Mouse (Mus musculus) embryonic fibroblast, embryonic 13.5 days (primary cell): ENCODE results near the gene Hnrnpul2. TPM values are rescaled to one million over a fixed set of nuclear protein-coding genes. Genes with fewer than 3 reads are reported as not detected.

Source experiments
- H3K27ac ChIP-seq: 2 replicates; pipeline ENCODE4 v1.5.1; 2012; ENCODE audit warnings: low read length, control low read depth, inconsistent platforms; ENCODE audit not compliant: insufficient read depth
- H3K4me1 ChIP-seq: 2 replicates; pipeline ENCODE4 v1.6.1; 2011; ENCODE audit warnings: low read length; ENCODE audit not compliant: control insufficient read depth, insufficient read depth
- H3K4me3 ChIP-seq: 2 replicates; pipeline ENCODE4 v1.5.1; 2011; ENCODE audit warnings: mild to moderate bottlenecking, control low read depth, low read length; ENCODE audit not compliant: insufficient read depth
- CTCF ChIP-seq: IDR thresholded peaks from 2 replicates; pipeline ENCODE4 v1.5.1; 2011; ENCODE audit warnings: mild to moderate bottlenecking, control low read depth, low read length, moderate library complexity, borderline replicate concordance; ENCODE audit not compliant: insufficient read depth
- POLR2A ChIP-seq: IDR thresholded peaks from 2 replicates; pipeline ENCODE4 v1.6.1; 2011; ENCODE audit warnings: low read depth, mild to moderate bottlenecking, control low read depth, low read length, moderate library complexity
- polyA plus RNA-seq: library from polyadenylated mRNA; stranded (reverse); fragments of >200 nt; gene quantifications from 2 replicates; pipeline ENCODE4 v1.2.4, GENCODE M21; 2011; ENCODE audit warnings: low read depth; ENCODE audit not compliant: missing spikeins, insufficient read length

Gene Hnrnpul2
- polyA plus RNA-seq, 1 experiment = 98.7 TPM

DNA sequence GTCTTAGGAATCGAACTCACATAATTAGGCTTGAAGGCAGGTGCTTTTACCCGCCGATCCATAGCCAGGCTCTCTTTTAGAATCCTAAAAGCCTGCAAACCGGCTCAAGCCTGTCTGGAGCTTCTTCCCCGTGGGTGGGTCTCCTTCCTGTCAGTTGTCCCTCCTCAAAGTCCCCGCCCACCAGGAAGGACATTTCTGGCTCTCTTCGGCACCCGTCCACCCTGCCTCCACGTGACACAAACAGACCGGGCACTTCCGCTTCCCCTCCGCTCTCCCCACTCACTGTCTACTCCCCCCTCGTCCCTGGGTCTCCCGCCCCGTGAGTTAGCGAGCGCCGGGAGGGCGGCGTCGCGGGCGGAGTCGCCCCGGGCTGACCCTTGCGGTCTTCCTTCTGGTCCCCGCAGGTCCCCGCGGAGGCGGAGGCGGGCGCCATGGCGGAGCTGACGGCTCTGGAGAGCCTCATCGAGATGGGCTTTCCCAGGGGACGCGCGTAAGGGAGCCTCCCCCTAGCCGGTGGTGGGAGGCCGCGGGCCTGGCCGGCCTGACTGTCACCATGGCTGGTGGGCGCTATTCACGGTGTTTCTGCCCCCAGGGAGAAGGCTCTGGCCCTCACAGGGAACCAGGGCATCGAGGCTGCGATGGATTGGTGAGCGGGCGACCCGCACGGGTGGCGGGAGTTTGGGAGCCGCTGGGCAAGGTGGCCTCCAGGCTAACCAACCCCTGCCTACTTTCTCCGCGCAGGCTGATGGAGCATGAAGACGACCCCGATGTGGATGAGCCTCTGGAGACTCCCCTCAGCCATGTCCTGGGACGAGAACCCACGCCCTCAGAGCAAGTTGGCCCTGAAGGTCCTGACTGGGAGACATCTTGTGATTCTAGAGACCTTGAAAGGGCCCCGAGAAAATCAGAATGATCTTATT lies 51.7 kb downstream of the Hnrnpul2 start, which contains the start of gene Ubxn1:
TSS of gene Ubxn1 (plus strand) at position 230 of the 920 bp plus-strand sequence.
- TF ChIP-seq POLR2A = peak; percentile 62
- TF ChIP-seq CTCF = no peak
- Histone ChIP-seq H3K4me1 (no peaks in the 10 kb centered on the region), H3K4me3 (peak within 1 kb of the TSS; percentile 83), H3K27ac (peak within 1 kb of the TSS; percentile 69)

DNA sequence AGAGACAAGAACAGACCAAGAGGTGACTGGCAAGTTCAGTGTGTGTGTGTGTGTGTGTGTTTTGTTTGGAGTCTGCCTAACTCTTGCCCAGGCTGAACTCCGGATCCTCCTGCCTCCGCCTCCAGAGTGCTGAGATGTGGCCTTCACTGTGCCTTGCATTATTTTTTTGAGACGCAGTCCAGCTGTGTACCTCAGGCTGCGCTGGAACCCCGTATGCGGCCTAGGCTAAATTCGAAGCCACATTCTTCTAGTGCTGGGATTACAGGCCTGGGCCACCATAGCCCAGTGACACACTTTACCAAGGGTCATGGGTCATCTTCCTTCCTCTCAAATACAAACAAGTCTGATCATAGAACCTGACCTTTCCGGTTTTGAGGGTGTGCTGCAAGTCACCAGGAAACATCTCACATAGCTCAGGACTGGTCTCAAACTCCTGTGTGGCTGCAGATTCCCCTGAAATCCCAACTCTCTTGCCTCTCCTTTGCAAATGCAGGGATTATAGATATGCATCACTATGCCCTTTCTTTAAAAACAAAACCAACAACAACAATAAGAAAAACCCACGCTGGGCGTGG lies 52.5 kb downstream of the Hnrnpul2 start:
- TF ChIP-seq CTCF = no peak
- no peak for TF ChIP-seq POLR2A
- Histone ChIP-seq H3K4me1 (no peaks in the 10 kb centered on the region), H3K27ac (peak overlapping the region; percentile 69), H3K4me3 (peak overlapping the region; percentile 83)

DNA sequence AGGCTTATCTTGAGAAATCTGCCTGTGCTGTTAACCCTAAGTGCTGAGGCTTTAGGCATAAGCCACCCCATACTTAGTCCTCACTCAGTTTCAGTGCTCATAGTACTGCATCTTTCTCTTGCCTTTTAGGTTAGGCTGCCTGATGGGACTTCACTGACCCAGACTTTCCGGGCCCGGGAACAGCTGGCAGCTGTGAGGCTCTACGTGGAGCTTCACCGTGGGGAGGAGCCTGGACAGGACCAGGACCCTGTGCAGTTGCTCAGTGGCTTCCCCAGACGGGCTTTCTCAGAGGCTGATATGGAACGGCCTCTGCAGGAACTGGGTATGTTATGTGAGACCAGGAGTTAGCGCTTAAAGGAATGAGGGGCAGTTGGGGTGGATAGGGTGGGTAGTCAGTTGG lies 55.2 kb downstream of the Hnrnpul2 start:
- Histone ChIP-seq H3K27ac (no peak overlapping the region), H3K4me3 (no peak overlapping the region), H3K4me1 (no peaks in the 10 kb centered on the region)
- TF ChIP-seq CTCF (no peak), POLR2A (no peak)

DNA sequence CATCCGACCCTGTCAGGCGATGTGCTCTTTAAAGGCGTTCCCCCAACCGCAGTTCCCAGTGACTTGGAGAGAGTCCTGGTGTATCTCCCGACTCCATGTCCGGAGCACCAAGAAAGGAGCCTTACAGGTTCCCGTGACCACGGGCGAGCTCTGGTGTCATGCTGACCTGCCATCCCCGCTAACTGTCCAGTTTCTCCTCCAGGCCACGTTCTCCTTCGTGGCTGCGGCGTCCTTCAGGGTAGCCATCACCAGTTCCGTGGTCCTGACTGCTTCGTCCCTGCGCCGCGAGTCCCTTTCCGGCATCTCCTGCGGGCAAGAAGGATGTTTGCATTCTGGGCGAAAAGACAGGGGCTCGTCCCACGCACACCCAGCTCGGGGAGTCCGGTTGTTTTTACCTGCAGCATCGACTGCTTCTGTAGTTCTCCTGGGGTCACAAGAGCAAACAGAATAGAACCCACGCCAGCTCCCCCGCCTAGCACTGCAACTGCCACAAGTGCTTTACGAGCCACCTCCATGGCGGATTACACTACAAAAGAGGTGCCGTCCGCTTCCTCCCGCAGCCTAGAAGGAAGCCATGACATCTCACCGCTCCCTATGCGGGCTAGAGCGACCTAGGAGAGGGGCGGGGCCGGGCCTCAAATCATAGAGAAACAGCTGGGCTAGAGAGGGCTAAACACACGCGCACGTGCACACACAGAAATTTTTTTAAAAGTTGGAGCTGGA lies 60.7 kb downstream of the Hnrnpul2 start, which contains the start of gene Uqcc3:
TSS of gene Uqcc3 (minus strand) at position 613 of the 723 bp plus-strand sequence.
- H3K4me3 ChIP-seq = peak within 1 kb of the TSS; percentile 70
- TF ChIP-seq POLR2A = peak; percentile 86
- no peak for TF ChIP-seq CTCF
- peak within 1 kb of the TSS; percentile 47 for H3K27ac ChIP-seq
- no peaks in the 10 kb centered on the region for H3K4me1 ChIP-seq

DNA sequence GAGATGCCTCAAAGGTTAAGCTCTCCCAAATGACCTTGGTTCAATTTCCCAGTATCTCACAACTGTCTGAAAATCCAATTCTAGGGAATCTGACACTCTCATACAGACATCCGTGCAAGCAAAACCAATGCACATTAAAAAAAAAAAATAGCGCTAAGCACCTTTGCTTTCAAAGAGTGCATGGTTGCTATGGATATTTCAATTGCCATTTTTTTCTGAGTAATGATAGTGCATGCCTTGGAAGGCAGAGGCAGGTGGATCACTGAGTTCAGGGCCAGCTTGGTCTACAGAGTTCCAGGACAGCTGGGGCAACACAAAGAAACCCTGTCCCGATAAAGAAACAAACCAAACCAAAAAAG lies 61.2 kb downstream of the Hnrnpul2 start:
- Histone ChIP-seq H3K27ac (no peak overlapping the region), H3K4me3 (peak overlapping the region; percentile 70; the same call in 1 of the 2 replicates), H3K4me1 (no peaks in the 10 kb centered on the region)
- no peak for TF ChIP-seq CTCF
- no peak for TF ChIP-seq POLR2A

GRCm38 (mm10) chr19:8883616-8884015 lies 63.8 kb downstream of the Hnrnpul2 start, which contains the start of the genes Lbhd1 and Gm49403:
TSS of gene Lbhd1 (plus strand) at chr19:8883732.
TSS of gene Gm49403 (plus strand) at chr19:8883930.
- Histone ChIP-seq H3K4me1 (no peaks in the 10 kb centered on the region), H3K27ac (no peak within 1 kb of the TSS), H3K4me3 (no peak within 1 kb of the TSS)
- TF ChIP-seq POLR2A (no peak), CTCF (no peak)

Other genes starting within 250 kb of the Hnrnpul2 start
- not detected in 2 replicates for gene Slc22a8, start 228.8 kb upstream of the Hnrnpul2 start, polyA plus RNA-seq
- gene Slc22a6, start 202.0 kb upstream of the Hnrnpul2 start, polyA plus RNA-seq = not detected in 2 replicates
- not detected in 2 replicates for gene Chrm1, start 156.2 kb upstream of the Hnrnpul2 start, polyA plus RNA-seq
- 203 and 309 TPM in 2 replicates for gene Slc3a2, start 96.6 kb upstream of the Hnrnpul2 start, polyA plus RNA-seq
- gene Wdr74, start 84.2 kb upstream of the Hnrnpul2 start, polyA plus RNA-seq = 46.5 and 52.3 TPM in 2 replicates
- not detected in 2 replicates for gene 1700092M07Rik, start 79.3 kb upstream of the Hnrnpul2 start, polyA plus RNA-seq
- gene Stx5a, start 78.6 kb upstream of the Hnrnpul2 start, polyA plus RNA-seq = 97.6 and 114 TPM in 2 replicates
- 172 and 183 TPM in 2 replicates for gene Nxf1, start 62.9 kb upstream of the Hnrnpul2 start, polyA plus RNA-seq
- 34.7 and 36.7 TPM in 2 replicates for gene Tmem223, start 49.0 kb upstream of the Hnrnpul2 start, polyA plus RNA-seq
- 41.7 and 49.2 TPM in 2 replicates for gene Tmem179b, start 45.5 kb upstream of the Hnrnpul2 start, polyA plus RNA-seq
- 15.7 and 22.7 TPM in 2 replicates for gene Taf6l, start 33.6 kb upstream of the Hnrnpul2 start, polyA plus RNA-seq
- 93.9 and 96.0 TPM in 2 replicates for gene Polr2g, start 21.4 kb upstream of the Hnrnpul2 start, polyA plus RNA-seq
- gene Zbtb3, start 17.5 kb upstream of the Hnrnpul2 start, polyA plus RNA-seq = 1.4 and 2.0 TPM in 2 replicates
- gene Ttc9c, start 677 bp upstream of the Hnrnpul2 start, polyA plus RNA-seq = 52.8 and 68.7 TPM in 2 replicates
- gene AC129217.1, start 9.8 kb downstream of the Hnrnpul2 start, polyA plus RNA-seq = 43.8 and 73.0 TPM in 2 replicates
- 41.2 and 50.0 TPM in 2 replicates for gene Bscl2, start 17.5 kb downstream of the Hnrnpul2 start, polyA plus RNA-seq
- gene Gng3, start 19.2 kb downstream of the Hnrnpul2 start, polyA plus RNA-seq = not detected in 2 replicates
- 5.9 and 9.0 TPM in 2 replicates for gene Lrrn4cl, start 30.8 kb downstream of the Hnrnpul2 start, polyA plus RNA-seq
- 104 and 112 TPM in 2 replicates for gene Ubxn1, start 51.5 kb downstream of the Hnrnpul2 start, polyA plus RNA-seq
- gene Uqcc3, start 60.9 kb downstream of the Hnrnpul2 start, polyA plus RNA-seq = 16.3 and 22.3 TPM in 2 replicates
- gene Lbhd1, start 63.7 kb downstream of the Hnrnpul2 start, polyA plus RNA-seq = 11.7 and 28.6 TPM in 2 replicates
- not detected in 2 replicates for gene Gm49403, start 63.9 kb downstream of the Hnrnpul2 start, polyA plus RNA-seq
- 61.7 and 68.8 TPM in 2 replicates for gene 1810009A15Rik, start 68.8 kb downstream of the Hnrnpul2 start, polyA plus RNA-seq
- gene Gm49416, start 68.9 kb downstream of the Hnrnpul2 start, polyA plus RNA-seq = 16.8 and 18.4 TPM in 2 replicates
- 20.2 and 23.1 TPM in 2 replicates for gene Ints5, start 73.0 kb downstream of the Hnrnpul2 start, polyA plus RNA-seq
- 176 and 190 TPM in 2 replicates for gene Ganab, start 78.1 kb downstream of the Hnrnpul2 start, polyA plus RNA-seq
- 26.7 and 28.9 TPM in 2 replicates for gene B3gat3, start 100.4 kb downstream of the Hnrnpul2 start, polyA plus RNA-seq
- gene Rom1, start 109.3 kb downstream of the Hnrnpul2 start, polyA plus RNA-seq = 2.7 and 3.5 TPM in 2 replicates
- gene Eml3, start 109.5 kb downstream of the Hnrnpul2 start, polyA plus RNA-seq = 26.2 and 28.2 TPM in 2 replicates
- 101 and 102 TPM in 2 replicates for gene Mta2, start 121.9 kb downstream of the Hnrnpul2 start, polyA plus RNA-seq
- gene Tut1, start 133.8 kb downstream of the Hnrnpul2 start, polyA plus RNA-seq = 16.8 and 19.7 TPM in 2 replicates
- 882 and 905 TPM in 2 replicates for gene Eef1g, start 147.0 kb downstream of the Hnrnpul2 start, polyA plus RNA-seq
- gene Ahnak, start 169.3 kb downstream of the Hnrnpul2 start, polyA plus RNA-seq = 559 and 687 TPM in 2 replicates